Mouse (Mus musculus) lung, embryonic 16.5 days (tissue): ENCODE measurements around the gene Desi1. TPM values are rescaled to one million over a fixed set of nuclear protein-coding genes. Genes with fewer than 3 reads are reported as not detected.

Source experiments
- ATAC-seq: fragments of 200-750 bp; cut with Nextera tagmentation; 2 replicates; pipeline ENCODE4 v1.8.0; 2017; ENCODE audit warnings: low read depth, mild to moderate bottlenecking, moderate library complexity
- H3K27ac ChIP-seq: fragments of 300-500 bp; sonication (generic); 2 replicates; pipeline ENCODE4 v1.5.1; 2014; ENCODE audit warnings: mild to moderate bottlenecking, control low read depth, low read length
- H3K27me3 ChIP-seq: fragments of 300-500 bp; sonication (generic); 2 replicates; pipeline ENCODE4 v1.6.1; 2014; ENCODE audit warnings: low read depth, low read length, mixed read lengths; ENCODE audit not compliant: control insufficient read depth, insufficient read depth
- H3K36me3 ChIP-seq: fragments of 300-500 bp; sonication (generic); 2 replicates; pipeline ENCODE4 v1.6.1; 2014; ENCODE audit warnings: low read length; ENCODE audit not compliant: control insufficient read depth, insufficient read depth
- H3K4me1 ChIP-seq: fragments of 300-500 bp; sonication (generic); replicated peaks from 2 replicates; pipeline ENCODE4 v1.6.1; 2014; ENCODE audit warnings: low read length, mixed read lengths; ENCODE audit not compliant: control insufficient read depth, insufficient read depth
- H3K4me2 ChIP-seq: fragments of 300-500 bp; sonication (generic); 2 replicates; pipeline ENCODE4 v1.6.1; 2014; ENCODE audit warnings: low read depth, low read length, control low read depth
- H3K4me3 ChIP-seq: fragments of 300-500 bp; sonication (generic); 2 replicates; pipeline ENCODE4 v1.5.1; 2014; ENCODE audit warnings: mild to moderate bottlenecking, low read length, control low read depth
- H3K9ac ChIP-seq: fragments of 300-500 bp; sonication (generic); 2 replicates; pipeline ENCODE4 v1.6.1; 2014; ENCODE audit warnings: low read length, control low read depth
- H3K9me3 ChIP-seq: fragments of 300-500 bp; sonication (generic); 2 replicates; pipeline ENCODE4 v1.6.1; 2016; ENCODE audit warnings: low read length; ENCODE audit not compliant: control insufficient read depth
- WGBS: fragments of 180-500 bp; shearing (Covaris S2); extraction: QIAGEN DNeasy Blood & Tissue Kit; methylation state at CpG from one replicate; pipeline ENCODE4 v1.1.7; 2014; 5-methylcytosine and 5-hydroxymethylcytosine counted together
- polyA plus RNA-seq: library from polyadenylated mRNA; unstranded; fragments of >200 nt; fragmentation: Nextera tagmentation; extraction: Ambion mirVana; gene quantifications from 2 replicates; pipeline ENCODE4 v1.2.1, GENCODE M21; 2015

Desi1 gene
- polyA plus RNA-seq, 1 experiment from 2014 or later, result 21.6 TPM

GRCm38 (mm10) chr15:82052544-82052943 is 18.9 kb upstream of the Desi1 start:
- ATAC-seq, result no peak
- WGBS, result 66% methylated on average over 5 of the region's 5 CpGs
- Histone ChIP-seq H3K4me3 (no peak overlapping the region), H3K9me3 (no peaks in the 10 kb centered on the region), H3K4me2 (no peak overlapping the region), H3K4me1 (no peaks in the 10 kb centered on the region), H3K27ac (no peak overlapping the region), H3K36me3 (no peaks in the 10 kb centered on the region), H3K9ac (no peak overlapping the region), H3K27me3 (no peaks in the 10 kb centered on the region)

- WGBS, result under 1% methylated on average over 65 of the region's 74 CpGs
- H3K4me2 ChIP-seq, result peak within 1 kb of the TSS; percentile 83
Measured at GRCm38 (mm10) chr15:82047080-82047883, 13.6 kb upstream of the Desi1 start, which contains the start of gene Snu13. Snu13 (minus strand) TSS chr15:82047598.

GRCm38 (mm10) chr15:82046246-82046891 is 12.7 kb upstream of the Desi1 start:
- Histone ChIP-seq H3K9ac (peak overlapping the region; percentile 97), H3K9me3 (no peaks in the 10 kb centered on the region), H3K36me3 (peaks cover 12% of the 10 kb centered on the region), H3K4me3 (peak overlapping the region; percentile 100), H3K4me2 (peak overlapping the region; percentile 83), H3K27me3 (no peaks in the 10 kb centered on the region), H3K27ac (no peak overlapping the region), H3K4me1 (peaks cover 9% of the 10 kb centered on the region; the same call in 1 of the 2 replicates)
- WGBS, result 1% methylated on average over 26 of the region's 26 CpGs
- 0 out of 2 replicates have a peak, but pooled peaks have one; percentile 16 for ATAC-seq

More at GRCm38 (mm10) chr15:82047080-82047883, 13.6 kb upstream of the Desi1 start, which contains the start of gene Snu13:
- peaks cover 9% of the 10 kb centered on the region; the same call in 1 of the 2 replicates for H3K4me1 ChIP-seq
- peak; percentile 94 for ATAC-seq
- peak within 1 kb of the TSS; percentile 97 for H3K9ac ChIP-seq
- H3K27ac ChIP-seq, result peak within 1 kb of the TSS; percentile 88
- H3K4me3 ChIP-seq, result peak within 1 kb of the TSS; percentile 100
- no peaks in the 10 kb centered on the region for H3K27me3 ChIP-seq
- H3K36me3 ChIP-seq, result peaks cover 11% of the 10 kb centered on the region
- H3K9me3 ChIP-seq, result no peaks in the 10 kb centered on the region

- Histone ChIP-seq H3K4me3 (no peak overlapping the region), H3K4me1 (peaks cover 9% of the 10 kb centered on the region; the same call in 1 of the 2 replicates), H3K27ac (no peak overlapping the region), H3K27me3 (no peaks in the 10 kb centered on the region), H3K9me3 (no peaks in the 10 kb centered on the region), H3K36me3 (peaks cover 20% of the 10 kb centered on the region), H3K9ac (no peak overlapping the region), H3K4me2 (no peak overlapping the region)
- WGBS, result 96% methylated on average over 7 of the region's 7 CpGs
- no peak for ATAC-seq
Measured at GRCm38 (mm10) chr15:82044166-82044784, 10.6 kb upstream of the Desi1 start.

- Histone ChIP-seq H3K4me3 (no peak overlapping the region), H3K4me1 (0 out of 2 replicates have a peak, but pooled peaks cover 3% of the 10 kb centered on the region), H3K9ac (no peak overlapping the region), H3K9me3 (no peaks in the 10 kb centered on the region), H3K27me3 (no peaks in the 10 kb centered on the region), H3K36me3 (peaks cover 25% of the 10 kb centered on the region), H3K4me2 (no peak overlapping the region), H3K27ac (no peak overlapping the region)
- ATAC-seq, result 0 out of 2 replicates have a peak, but pooled peaks have one; percentile 57
- WGBS, result 82% methylated on average over 1 of the region's 1 CpGs
Measured at GRCm38 (mm10) chr15:82040650-82041049, 7.0 kb upstream of the Desi1 start.

GRCm38 (mm10) chr15:82035904-82036689 is 2.4 kb upstream of the Desi1 start:
- H3K36me3 ChIP-seq, result peaks cover 14% of the 10 kb centered on the region
- no peak overlapping the region for H3K4me2 ChIP-seq
- WGBS, result 76% methylated on average over 12 of the region's 12 CpGs
- no peaks in the 10 kb centered on the region for H3K4me1 ChIP-seq
- H3K9ac ChIP-seq, result no peak overlapping the region
- no peak overlapping the region for H3K27ac ChIP-seq
- H3K9me3 ChIP-seq, result no peaks in the 10 kb centered on the region
- H3K4me3 ChIP-seq, result no peak overlapping the region
- no peak for ATAC-seq
- H3K27me3 ChIP-seq, result no peaks in the 10 kb centered on the region

- Histone ChIP-seq H3K27ac (no peak overlapping the region), H3K9ac (no peak overlapping the region), H3K36me3 (peaks cover 18% of the 10 kb centered on the region), H3K9me3 (no peaks in the 10 kb centered on the region), H3K4me1 (no peaks in the 10 kb centered on the region), H3K27me3 (no peaks in the 10 kb centered on the region), H3K4me3 (no peak overlapping the region), H3K4me2 (no peak overlapping the region)
- WGBS, result 85% methylated on average over 7 of the region's 7 CpGs
- no peak for ATAC-seq
Measured at GRCm38 (mm10) chr15:82032386-82032785, 1.3 kb downstream of the Desi1 start.

GRCm38 (mm10) chr15:82027726-82028125 is 5.9 kb downstream of the Desi1 start:
- Histone ChIP-seq H3K36me3 (peaks cover 41% of the 10 kb centered on the region), H3K4me1 (no peaks in the 10 kb centered on the region), H3K27me3 (no peaks in the 10 kb centered on the region), H3K9me3 (no peaks in the 10 kb centered on the region), H3K4me2 (no peak overlapping the region), H3K27ac (no peak overlapping the region), H3K9ac (no peak overlapping the region), H3K4me3 (no peak overlapping the region)
- no peak for ATAC-seq
- WGBS, result 81% methylated on average over 7 of the region's 7 CpGs
